In genomic region chr1:54384221-54384620, GRCm38 (mm10) we compare ENCODE assay signal across 21 mouse cellular contexts.
"Had no signal": no experiment of that assay in that cellular context is flagged by ENCODE, and none has a peak within 500 bp of the region (broad histone marks: within the 10 kb centered on the region; RNA-seq: fewer than 3 reads in every experiment).

No protein-coding gene starts in this region.

- H3K4me2 ChIP-seq: limb, embryonic 13.5 days; liver, embryonic 12.5 days; liver, embryonic 15.5 days; lung, embryonic 15.5 days; neural tube, embryonic 12.5 days; neural tube, embryonic 15.5 days had no signal

- ATAC-seq: liver, embryonic 12.5 days had no signal

- H3K4me3 ChIP-seq: limb, embryonic 10.5 days; limb, embryonic 13.5 days; liver, embryonic 12.5 days; liver, embryonic 15.5 days; lung, embryonic 15.5 days; megakaryocyte, embryonic 14.5 days; midbrain, embryonic 10.5 days; neural tube, embryonic 12.5 days; neural tube, embryonic 15.5 days had no signal

- H3K36me3 ChIP-seq: liver, embryonic 15.5 days; lung, embryonic 15.5 days had no signal

- H3K4me1 ChIP-seq: limb, embryonic 10.5 days; limb, embryonic 13.5 days; liver, embryonic 12.5 days; liver, embryonic 15.5 days; lung, embryonic 15.5 days; megakaryocyte, embryonic 14.5 days; midbrain, embryonic 10.5 days; neural tube, embryonic 12.5 days; neural tube, embryonic 15.5 days had no signal

- H3K9me3 ChIP-seq: limb, embryonic 10.5 days; limb, embryonic 13.5 days; liver, embryonic 12.5 days; liver, embryonic 15.5 days; lung, embryonic 15.5 days; megakaryocyte, embryonic 14.5 days; neural tube, embryonic 12.5 days; neural tube, embryonic 15.5 days had no signal

- H3K27ac ChIP-seq: limb, embryonic 10.5 days; limb, embryonic 13.5 days; liver, embryonic 12.5 days; liver, embryonic 15.5 days; lung, embryonic 15.5 days; midbrain, embryonic 10.5 days; neural tube, embryonic 12.5 days; neural tube, embryonic 15.5 days had no signal

- DNase-seq: kidney, adult 9 months; kidney, postnatal 14 days; kidney, postnatal 4 days; liver; lung, adult 18-20 months; lung, postnatal 10 days; lung, postnatal 36 days; midbrain, embryonic 14.5 days; right cerebral cortex, postnatal 25 days; thymus, adult 2 months; thymus, postnatal 14 days; thymus, postnatal 4 days had no signal

- H3K27me3 ChIP-seq: limb, embryonic 13.5 days; liver, embryonic 12.5 days; liver, embryonic 15.5 days; lung, embryonic 15.5 days; megakaryocyte, embryonic 14.5 days; neural tube, embryonic 12.5 days; neural tube, embryonic 15.5 days had no signal

- H3K9ac ChIP-seq: limb, embryonic 13.5 days; liver, embryonic 12.5 days; liver, embryonic 15.5 days; lung, embryonic 15.5 days; neural tube, embryonic 12.5 days; neural tube, embryonic 15.5 days had no signal
